Mouse (Mus musculus) liver, embryonic 12.5 days (tissue): ENCODE data around the gene Cttnbp2nl. TPM values are rescaled to one million over a fixed set of nuclear protein-coding genes. Genes with fewer than 3 reads are reported as not detected.

ENCODE experiments used
- ATAC-seq: fragments of 200-750 bp; cut with Nextera tagmentation; 2 replicates; pipeline ENCODE4 v1.8.0; 2017; ENCODE audit warnings: moderate number of reproducible peaks, mild to moderate bottlenecking, moderate library complexity
- H3K27ac ChIP-seq: fragments of 300-500 bp; sonication (generic); 2 replicates; pipeline ENCODE4 v1.5.1; 2016; ENCODE audit warnings: mild to moderate bottlenecking
- H3K27me3 ChIP-seq: fragments of 300-500 bp; sonication (generic); replicated peaks from 2 replicates; pipeline ENCODE4 v1.6.1; 2016; ENCODE audit warnings: mild to moderate bottlenecking, moderate library complexity
- H3K36me3 ChIP-seq: fragments of 300-500 bp; sonication (generic); 2 replicates; pipeline ENCODE4 v1.6.1; 2016; ENCODE audit warnings: mild to moderate bottlenecking, moderate library complexity
- H3K4me1 ChIP-seq: fragments of 300-500 bp; sonication (generic); 2 replicates; pipeline ENCODE4 v1.6.1; 2016
- H3K4me2 ChIP-seq: fragments of 300-500 bp; sonication (generic); 2 replicates; pipeline ENCODE4 v1.6.1; 2016; ENCODE audit warnings: mild to moderate bottlenecking, moderate library complexity
- H3K4me3 ChIP-seq: fragments of 300-500 bp; sonication (generic); 2 replicates; pipeline ENCODE4 v1.5.1; 2016; ENCODE audit warnings: mild to moderate bottlenecking, moderate library complexity
- H3K9ac ChIP-seq: fragments of 300-500 bp; sonication (generic); 2 replicates; pipeline ENCODE4 v1.6.1; 2016; ENCODE audit warnings: mild to moderate bottlenecking, moderate library complexity
- H3K9me3 ChIP-seq: fragments of 300-500 bp; sonication (generic); replicated peaks from 2 replicates; pipeline ENCODE4 v1.6.1; 2016; ENCODE audit warnings: mild to moderate bottlenecking, moderate library complexity
- WGBS: fragments of 180-500 bp; shearing (Covaris S2); methylation state at CpG from one replicate; pipeline ENCODE4 v1.1.7; 2016; ENCODE audit not compliant: insufficient replicate concordance; 5-methylcytosine and 5-hydroxymethylcytosine counted together
- polyA plus RNA-seq: library from polyadenylated mRNA; unstranded; fragments of >200 nt; fragmentation: Nextera tagmentation; extraction: Ambion mirVana; gene quantifications from 2 replicates; pipeline ENCODE4 v1.2.1, GENCODE M21; 2016

Cttnbp2nl gene
- polyA plus RNA-seq, 1 experiment from 2014 or later: 3.4 TPM

DNA sequence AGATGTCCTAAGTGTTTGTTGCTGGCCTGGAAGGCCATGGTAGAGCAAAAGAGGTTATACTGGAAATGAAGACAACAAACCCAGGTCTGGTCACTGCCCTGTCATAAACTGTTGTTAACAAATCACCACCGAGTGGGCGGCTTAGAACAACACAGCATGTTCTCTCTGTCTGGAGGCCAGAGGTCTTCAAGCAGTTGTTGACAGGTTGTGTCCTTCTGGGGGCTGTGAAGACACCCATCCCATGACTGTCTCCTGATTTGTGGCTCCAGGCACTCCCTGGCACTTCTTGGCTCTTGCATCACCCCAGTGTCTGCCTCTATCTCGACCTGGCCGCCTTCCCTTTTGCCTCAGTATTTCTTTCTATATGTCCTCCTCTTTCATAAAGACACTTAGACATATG is 2.7 kb upstream of the Cttnbp2nl start:
- Histone ChIP-seq H3K4me3 (no peak overlapping the region), H3K27me3 (peaks cover 66% of the 10 kb centered on the region), H3K4me2 (no peak overlapping the region), H3K4me1 (peaks cover 15% of the 10 kb centered on the region), H3K27ac (no peak overlapping the region), H3K9ac (no peak overlapping the region), H3K36me3 (no peaks in the 10 kb centered on the region), H3K9me3 (no peaks in the 10 kb centered on the region)
- 55% methylated on average over 4 of the region's 4 CpGs for WGBS
- no peak for ATAC-seq

DNA sequence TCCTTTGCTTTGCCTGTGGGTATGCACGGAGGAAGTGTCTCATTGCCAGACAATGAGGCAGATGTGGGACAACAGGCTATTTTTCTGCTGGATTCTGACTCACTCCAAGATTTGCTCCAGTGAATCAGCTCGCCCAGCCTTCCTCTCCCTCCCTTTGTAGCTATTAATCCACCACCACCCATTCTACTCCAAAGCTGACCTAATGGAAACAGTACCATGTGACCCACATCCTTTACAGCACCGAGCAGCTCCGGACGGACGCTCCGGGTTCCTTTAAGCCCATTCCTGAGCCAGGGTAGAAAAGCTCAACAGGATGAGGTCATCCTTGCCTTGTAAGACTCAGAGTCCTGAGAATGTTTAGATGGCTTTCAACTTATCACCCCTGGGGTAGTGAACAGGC is 2.0 kb upstream of the Cttnbp2nl start:
- no peaks in the 10 kb centered on the region for H3K36me3 ChIP-seq
- ATAC-seq: peak; percentile 11; the same call in 1 of the 2 replicates
- H3K27me3 ChIP-seq: peaks cover 64% of the 10 kb centered on the region
- peak overlapping the region; percentile 30; the same call in 1 of the 2 replicates for H3K27ac ChIP-seq
- H3K4me1 ChIP-seq: peaks cover 15% of the 10 kb centered on the region
- no peak overlapping the region for H3K4me2 ChIP-seq
- no peak overlapping the region for H3K9ac ChIP-seq
- no peak overlapping the region for H3K4me3 ChIP-seq
- 12% methylated on average over 7 of the region's 7 CpGs for WGBS
- no peaks in the 10 kb centered on the region for H3K9me3 ChIP-seq

DNA sequence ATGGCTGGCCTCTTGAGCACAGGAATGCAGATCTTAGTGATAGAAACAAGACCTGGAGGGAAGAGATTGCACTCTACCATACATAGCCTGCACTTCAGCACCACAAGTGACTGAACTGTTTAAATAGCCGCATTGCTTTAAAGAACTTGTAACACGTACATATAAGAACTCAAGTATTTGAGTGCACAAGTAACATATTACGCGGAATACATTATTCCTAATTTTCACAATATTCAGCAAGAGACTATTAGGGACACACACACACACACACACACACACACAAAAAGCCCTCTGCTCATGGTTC is 704 bp upstream of the Cttnbp2nl start:
- ATAC-seq: no peak

DNA sequence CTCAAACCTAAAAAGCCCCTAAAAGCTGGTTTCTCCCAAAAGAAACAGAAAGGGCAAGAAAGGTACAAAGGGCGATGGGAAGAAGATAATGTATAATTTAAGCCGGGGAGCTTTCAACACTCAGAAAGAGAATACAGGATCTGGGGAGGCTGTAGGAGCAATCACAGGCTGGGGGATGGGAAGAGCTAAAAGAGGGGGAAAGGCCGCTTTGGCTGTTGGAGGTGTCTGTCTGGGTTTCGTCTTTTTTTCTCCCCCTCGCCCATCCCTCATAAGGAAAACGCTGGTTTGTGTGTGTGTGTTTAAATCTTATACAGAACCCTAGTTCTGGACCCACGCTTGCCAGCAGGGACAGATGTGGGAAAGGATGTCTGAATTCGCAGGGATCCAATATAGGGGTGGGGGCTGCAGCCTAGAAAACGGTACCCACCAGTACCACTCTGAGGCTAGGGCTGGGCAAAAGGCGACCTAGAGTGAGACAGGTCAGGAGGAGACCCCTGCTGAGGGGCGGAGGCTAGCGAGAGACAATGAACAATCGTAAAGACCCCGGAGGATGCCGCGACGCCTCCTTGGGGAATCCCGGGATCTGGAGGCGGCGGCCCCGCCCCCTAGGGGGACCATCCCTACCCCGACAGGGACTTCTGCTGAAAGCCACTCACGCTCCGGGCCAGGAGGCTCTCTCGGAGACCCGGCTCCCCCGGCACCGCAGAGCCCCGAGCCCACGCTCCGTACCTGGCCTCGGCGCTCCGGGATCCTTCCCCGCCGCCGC is 592 bp downstream of the Cttnbp2nl start:
- H3K9me3 ChIP-seq: no peaks in the 10 kb centered on the region
- H3K4me3 ChIP-seq: peak overlapping the region; percentile 62
- WGBS: 3% methylated on average over 34 of the region's 37 CpGs
- peak overlapping the region; percentile 46 for H3K9ac ChIP-seq
- H3K27me3 ChIP-seq: peaks cover 75% of the 10 kb centered on the region
- H3K4me2 ChIP-seq: peak overlapping the region; percentile 80
- no peak; the same call in 1 of the 2 replicates for ATAC-seq
- no peaks in the 10 kb centered on the region for H3K36me3 ChIP-seq
- H3K4me1 ChIP-seq: peaks cover 18% of the 10 kb centered on the region
- H3K27ac ChIP-seq: no peak overlapping the region

More for the DNA sequence above, 704 bp upstream of the Cttnbp2nl start:
- H3K9ac ChIP-seq: peak overlapping the region; percentile 44; the same call in 1 of the 2 replicates
- WGBS: 58% methylated on average over 4 of the region's 4 CpGs
- H3K9me3 ChIP-seq: no peaks in the 10 kb centered on the region
- H3K36me3 ChIP-seq: no peaks in the 10 kb centered on the region
- peak overlapping the region; percentile 80 for H3K4me2 ChIP-seq
- H3K27ac ChIP-seq: no peak overlapping the region
- H3K27me3 ChIP-seq: peaks cover 67% of the 10 kb centered on the region
- H3K4me1 ChIP-seq: peaks cover 13% of the 10 kb centered on the region
- peak overlapping the region; percentile 62 for H3K4me3 ChIP-seq

DNA sequence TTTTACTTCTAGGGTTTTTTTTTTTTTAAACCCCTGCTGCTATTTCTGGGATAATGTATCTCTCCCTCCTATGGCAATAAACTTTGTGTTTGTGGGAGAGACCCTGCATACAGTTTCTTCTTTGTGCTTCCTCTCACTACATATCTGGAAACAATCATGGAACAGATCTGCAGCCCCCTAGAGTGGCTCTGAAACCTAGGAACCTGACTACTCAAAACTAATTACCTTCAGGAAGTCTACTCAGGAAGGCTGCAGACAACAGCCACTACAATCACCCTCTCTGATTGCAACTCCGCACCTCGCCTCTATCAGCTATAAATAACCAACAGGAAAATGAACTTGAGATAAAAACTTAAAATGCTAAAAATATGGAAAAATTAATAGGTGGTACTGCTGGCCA is 1.8 kb downstream of the Cttnbp2nl start:
- Histone ChIP-seq H3K27me3 (peaks cover 88% of the 10 kb centered on the region), H3K9me3 (no peaks in the 10 kb centered on the region), H3K9ac (no peak overlapping the region), H3K4me1 (peaks cover 18% of the 10 kb centered on the region), H3K4me3 (peak overlapping the region; percentile 62; the same call in 1 of the 2 replicates), H3K4me2 (peak overlapping the region; percentile 80; the same call in 1 of the 2 replicates), H3K27ac (no peak overlapping the region), H3K36me3 (no peaks in the 10 kb centered on the region)
- 25% methylated on average over 2 of the region's 2 CpGs for WGBS
- no peak for ATAC-seq

DNA sequence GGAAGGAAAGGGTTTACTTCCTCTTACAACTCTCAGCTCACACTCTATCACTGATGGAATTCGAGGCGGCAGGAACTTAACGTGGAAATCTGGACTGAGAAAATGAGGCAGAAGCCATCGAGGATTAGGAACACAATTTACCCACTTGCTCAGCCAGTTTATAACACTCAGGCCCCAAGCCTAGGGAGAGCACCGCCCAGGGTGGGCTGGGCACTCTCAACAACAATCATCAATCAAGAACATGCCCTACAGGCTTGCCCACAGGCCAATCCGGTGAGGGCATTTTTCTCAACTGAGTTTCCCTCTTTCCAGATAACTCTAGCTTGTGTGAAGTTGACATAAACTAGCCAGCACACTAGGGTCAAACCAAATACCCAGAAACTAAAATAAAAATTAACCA is 3.1 kb downstream of the Cttnbp2nl start:
- Histone ChIP-seq H3K4me2 (no peak overlapping the region), H3K27ac (no peak overlapping the region)
- no peak for ATAC-seq

DNA sequence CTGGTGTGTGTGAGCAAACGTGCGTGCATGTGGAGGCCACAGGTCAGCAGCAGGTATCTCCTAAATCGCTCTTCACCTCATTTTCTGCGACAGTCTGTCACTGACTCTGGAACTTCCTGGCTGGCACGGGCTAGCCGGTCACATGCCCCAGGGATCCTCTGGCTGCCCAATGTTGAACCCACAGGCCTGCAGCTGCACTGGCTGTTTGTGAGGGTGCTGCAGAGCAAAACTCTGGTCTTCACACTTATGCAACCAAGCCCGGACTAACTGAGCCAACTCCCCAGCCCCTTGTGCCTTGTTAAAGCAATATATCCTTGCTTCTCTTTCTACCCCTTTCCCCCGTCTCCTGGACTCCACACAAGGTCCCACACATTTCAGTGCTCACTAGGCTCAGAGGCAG is 5.3 kb downstream of the Cttnbp2nl start:
- Histone ChIP-seq H3K4me1 (peaks cover 16% of the 10 kb centered on the region), H3K36me3 (no peaks in the 10 kb centered on the region), H3K9me3 (no peaks in the 10 kb centered on the region), H3K4me3 (no peak overlapping the region), H3K27me3 (peaks cover 57% of the 10 kb centered on the region), H3K9ac (no peak overlapping the region), H3K27ac (no peak overlapping the region), H3K4me2 (no peak overlapping the region)
- 26% methylated on average over 8 of the region's 8 CpGs for WGBS
- ATAC-seq: no peak

More for the DNA sequence above, 3.1 kb downstream of the Cttnbp2nl start:
- 38% methylated on average over 6 of the region's 6 CpGs for WGBS
- Histone ChIP-seq H3K27me3 (peaks cover 79% of the 10 kb centered on the region), H3K4me1 (peaks cover 18% of the 10 kb centered on the region), H3K36me3 (no peaks in the 10 kb centered on the region), H3K9ac (no peak overlapping the region), H3K9me3 (no peaks in the 10 kb centered on the region), H3K4me3 (no peak overlapping the region)

DNA sequence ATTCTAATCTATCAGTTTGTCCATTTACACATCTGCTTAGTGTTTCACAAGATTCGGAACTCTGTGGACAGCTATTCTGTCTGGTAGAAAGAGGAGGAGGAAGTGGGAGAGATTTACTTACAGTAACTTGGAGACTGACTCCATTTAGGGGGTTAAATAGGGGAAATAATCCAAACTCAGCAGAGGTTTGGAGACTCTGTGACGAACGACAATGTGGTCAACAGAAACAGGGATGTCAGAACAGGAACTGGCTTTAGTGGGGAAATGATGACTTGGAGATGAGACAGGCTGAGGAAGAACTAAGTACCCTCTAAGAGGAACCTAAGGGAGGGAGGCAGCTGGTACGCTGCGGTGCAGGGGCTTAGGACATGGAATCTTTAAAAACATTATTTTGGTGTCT is 6.1 kb downstream of the Cttnbp2nl start:
- peaks cover 10% of the 10 kb centered on the region; the same call in 1 of the 2 replicates for H3K4me1 ChIP-seq
- peaks cover 49% of the 10 kb centered on the region for H3K27me3 ChIP-seq
- no peaks in the 10 kb centered on the region for H3K9me3 ChIP-seq
- H3K27ac ChIP-seq: no peak overlapping the region
- H3K4me2 ChIP-seq: no peak overlapping the region
- H3K36me3 ChIP-seq: no peaks in the 10 kb centered on the region
- 14% methylated on average over 5 of the region's 5 CpGs for WGBS
- ATAC-seq: no peak
- no peak overlapping the region for H3K4me3 ChIP-seq
- H3K9ac ChIP-seq: no peak overlapping the region

DNA sequence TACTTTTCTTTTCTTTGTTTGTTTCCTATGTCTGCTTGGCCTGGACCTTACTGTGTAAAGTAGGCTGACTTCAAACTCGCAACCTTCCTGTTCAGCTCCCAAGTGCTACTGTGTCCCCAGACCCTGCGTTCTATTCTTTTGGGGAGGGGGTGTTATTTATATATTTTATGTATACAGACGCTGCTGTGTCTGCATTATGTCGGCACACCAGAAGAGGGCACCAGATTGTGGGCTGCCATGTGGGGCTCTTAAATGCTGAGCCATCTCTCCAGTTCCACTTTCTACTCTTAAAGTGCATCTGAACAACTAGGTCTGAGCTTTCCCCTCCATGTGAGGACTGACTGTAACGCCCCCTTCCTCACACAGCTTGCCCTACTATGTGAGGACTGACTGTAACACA is 9.2 kb downstream of the Cttnbp2nl start:
- 72% methylated on average over 5 of the region's 5 CpGs for WGBS
- Histone ChIP-seq H3K9ac (no peak overlapping the region), H3K36me3 (no peaks in the 10 kb centered on the region), H3K27me3 (peaks cover 26% of the 10 kb centered on the region; the same call in 1 of the 2 replicates), H3K4me2 (no peak overlapping the region), H3K4me3 (no peak overlapping the region), H3K27ac (no peak overlapping the region), H3K9me3 (no peaks in the 10 kb centered on the region), H3K4me1 (peaks cover 14% of the 10 kb centered on the region)
- ATAC-seq: no peak

DNA sequence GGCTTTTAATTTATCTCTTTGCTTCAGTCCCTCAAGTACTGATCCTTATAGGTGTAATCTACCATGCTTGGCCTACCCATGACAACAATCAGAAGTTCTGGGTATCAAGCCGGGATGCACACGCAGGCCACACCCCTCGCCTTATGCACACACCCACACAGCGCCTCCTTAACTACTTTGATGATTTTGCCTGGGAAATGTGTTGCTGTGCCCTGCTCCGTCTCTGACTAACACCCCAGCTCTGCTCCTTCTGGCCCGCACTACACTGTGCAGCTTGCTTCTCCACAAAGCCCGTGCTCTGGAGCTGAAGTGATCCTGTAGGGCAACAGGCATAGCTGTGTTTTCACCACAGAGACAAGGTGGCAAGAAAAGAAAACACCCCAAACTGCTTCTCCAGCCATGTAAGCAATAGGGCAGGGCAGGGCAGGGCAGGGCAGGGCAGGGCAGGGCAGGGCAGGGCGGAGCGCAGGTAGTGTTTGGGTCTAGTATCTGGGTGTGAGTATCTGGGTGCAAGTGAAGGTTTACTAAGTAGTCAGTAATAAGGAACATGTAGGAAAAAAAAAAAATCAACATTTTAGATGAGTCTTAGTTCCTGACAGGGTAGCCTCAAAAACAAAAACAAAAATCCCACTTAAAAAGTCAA is 11.8 kb downstream of the Cttnbp2nl start:
- H3K4me2 ChIP-seq: peak overlapping the region; percentile 4; the same call in 1 of the 2 replicates
- ATAC-seq: peak; percentile 55; the same call in 1 of the 2 replicates
- no peak overlapping the region for H3K9ac ChIP-seq
- no peak overlapping the region for H3K27ac ChIP-seq
- H3K27me3 ChIP-seq: peaks cover 4% of the 10 kb centered on the region; the same call in 1 of the 2 replicates
- no peaks in the 10 kb centered on the region for H3K36me3 ChIP-seq
- no peaks in the 10 kb centered on the region for H3K9me3 ChIP-seq
- no peak overlapping the region for H3K4me3 ChIP-seq
- whole genome bisulfite sequencing: 66% methylated on average over 9 of the region's 9 CpGs
- H3K4me1 ChIP-seq: peaks cover 9% of the 10 kb centered on the region

DNA sequence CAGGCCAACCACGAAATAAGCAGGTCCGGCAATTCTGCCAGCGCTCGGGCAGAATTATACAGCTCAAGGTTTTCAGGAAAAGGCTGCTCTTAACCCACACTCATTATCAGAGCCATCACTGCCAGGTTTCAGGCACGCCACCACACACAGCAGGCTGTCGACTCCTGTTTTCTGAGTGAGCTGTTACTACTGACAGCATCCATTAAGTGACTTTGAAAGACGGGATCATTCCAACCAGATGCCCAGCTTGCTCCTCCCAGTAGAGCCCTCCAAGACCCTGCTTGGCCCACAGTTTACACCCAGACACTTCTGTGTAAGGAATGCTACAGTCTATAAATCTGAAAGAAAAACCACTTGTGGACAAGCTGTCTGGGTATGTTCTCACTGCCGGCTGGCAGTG is 12.9 kb downstream of the Cttnbp2nl start:
- H3K36me3 ChIP-seq: no peaks in the 10 kb centered on the region
- ATAC-seq: no peak
- H3K4me3 ChIP-seq: no peak overlapping the region
- peaks cover 9% of the 10 kb centered on the region for H3K4me1 ChIP-seq
- WGBS: 50% methylated on average over 8 of the region's 8 CpGs
- no peaks in the 10 kb centered on the region for H3K9me3 ChIP-seq
- no peak overlapping the region for H3K27ac ChIP-seq
- no peak overlapping the region for H3K4me2 ChIP-seq
- H3K27me3 ChIP-seq: no peaks in the 10 kb centered on the region; the same call in 1 of the 2 replicates
- H3K9ac ChIP-seq: no peak overlapping the region

DNA sequence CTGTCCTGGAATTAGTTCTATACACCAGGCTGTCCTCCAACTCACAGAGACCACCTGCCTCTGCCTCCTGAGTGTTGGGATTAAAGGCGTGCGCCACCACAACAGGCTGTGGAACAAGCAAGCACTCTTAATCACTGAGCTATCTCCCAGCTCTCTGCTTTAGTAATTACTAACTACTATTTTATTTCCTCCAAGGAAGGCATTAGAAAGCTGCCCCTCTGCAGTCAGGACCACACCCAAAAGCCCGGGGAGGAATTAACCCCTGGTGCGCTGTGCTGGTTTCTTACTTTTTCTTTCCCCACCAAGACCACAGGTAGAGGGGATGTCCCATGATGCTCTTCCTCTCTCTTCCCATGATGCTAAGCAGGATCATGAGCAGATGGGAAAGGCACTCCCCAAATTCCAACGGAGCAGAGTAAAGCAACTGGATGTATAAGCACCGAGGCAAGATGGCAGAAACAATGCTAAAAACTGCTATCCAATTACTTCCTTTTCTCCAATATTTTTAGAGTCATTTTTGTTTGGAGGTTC is 15.6 kb downstream of the Cttnbp2nl start:
- 69% methylated on average over 6 of the region's 6 CpGs for WGBS
- H3K36me3 ChIP-seq: no peaks in the 10 kb centered on the region

More for the DNA sequence above, 15.6 kb downstream of the Cttnbp2nl start:
- Histone ChIP-seq H3K9me3 (no peaks in the 10 kb centered on the region), H3K27me3 (no peaks in the 10 kb centered on the region; the same call in 1 of the 2 replicates), H3K27ac (no peak overlapping the region), H3K4me1 (peaks cover 9% of the 10 kb centered on the region), H3K4me2 (no peak overlapping the region), H3K9ac (no peak overlapping the region), H3K4me3 (no peak overlapping the region)
- no peak for ATAC-seq
